Mouse (Mus musculus): ENCODE results near the gene Best1.

GRCm38 (mm10) chr19:9980258-9980657 is 21.2 kb downstream of the Best1 start, which contains the start of gene Fth1:
- no peak for TF ChIP-seq CTCF (conservative IDR thresholded peaks at IDR 0.05; ENCODE audit: low read length)
- no peak for TF ChIP-seq POU5F1 (IDR thresholded peaks at IDR 0.05; ENCODE audit: borderline replicate concordance, low read length)
- no peak for TF ChIP-seq NANOG (IDR thresholded peaks at IDR 0.05; ENCODE audit: borderline replicate concordance, low read length)

Data from E14TG2a.4 (cell line).